ENCODE assay signal across 7 mouse cellular contexts in genomic region chr14:122534017-122534924, GRCm38 (mm10). TPM values are rescaled to one million over a fixed set of nuclear protein-coding genes. Genes with fewer than 3 reads are reported as not detected.
A peak's percentile ranks its signal among the peaks of the same experiment; 100 is the strongest.
DNase-seq lines count a peak whose midpoint lies in the region; ATAC-seq and TF ChIP-seq lines count a peak whose summit lies in the region.

Gene Pcca, plus strand, starts transcription at chr14:122534324.

- ATAC-seq in embryonic facial prominence, embryonic 12.5 days (ENCODE audit: insufficient number of reproducible peaks, insufficient read depth, low FRiP score, low TSS enrichment): peak; percentile 100
- ATAC-seq in limb, embryonic 12.5 days (ENCODE audit: insufficient number of reproducible peaks, insufficient read depth, low FRiP score, low TSS enrichment, low read depth): peak; percentile 99
- ATAC-seq in midbrain, embryonic 15.5 days (replicated peaks): peak; percentile 100

- H3K36me3 ChIP-seq in embryonic facial prominence, embryonic 12.5 days: no peaks in the 10 kb centered on the region
- H3K36me3 ChIP-seq in kidney, adult 2 months (ENCODE audit: control insufficient read depth, insufficient read depth, low read length): no peaks in the 10 kb centered on the region
- no peaks in the 10 kb centered on the region for H3K36me3 ChIP-seq in limb, embryonic 12.5 days
- no peaks in the 10 kb centered on the region for H3K36me3 ChIP-seq in midbrain, embryonic 15.5 days (replicated peaks)
- no peaks in the 10 kb centered on the region for H3K36me3 ChIP-seq in spleen, adult 2 months (ENCODE audit: control insufficient read depth, insufficient read depth, low read length)

- peak within 1 kb of the TSS; percentile 56 for H3K9ac ChIP-seq in embryonic facial prominence, embryonic 12.5 days
- peak within 1 kb of the TSS; percentile 70 for H3K9ac ChIP-seq in limb, embryonic 12.5 days (replicated peaks)
- H3K9ac ChIP-seq in midbrain, embryonic 15.5 days: peak within 1 kb of the TSS; percentile 74

- H3K4me3 ChIP-seq in embryonic facial prominence, embryonic 12.5 days: peak within 1 kb of the TSS; percentile 73
- H3K4me3 ChIP-seq in kidney, adult 2 months (ENCODE audit: insufficient read depth, low read depth, low read length): peak within 1 kb of the TSS; percentile 96
- peak within 1 kb of the TSS; percentile 68 for H3K4me3 ChIP-seq in limb, embryonic 12.5 days (replicated peaks)
- peak within 1 kb of the TSS; percentile 67 for H3K4me3 ChIP-seq in midbrain, embryonic 15.5 days
- H3K4me3 ChIP-seq in spleen, adult 2 months (ENCODE audit: extremely low read depth, insufficient read depth, insufficient read length): peak within 1 kb of the TSS; percentile 87

- no peak for TF ChIP-seq POLR2A in kidney, adult 2 months (IDR thresholded peaks at IDR 0.05; ENCODE audit: low read depth, low read length)
- TF ChIP-seq POLR2A in spleen, adult 2 months (IDR thresholded peaks at IDR 0.05; ENCODE audit: low read depth, low read length): no peak

- no peaks in the 10 kb centered on the region for H3K27me3 ChIP-seq in embryonic facial prominence, embryonic 12.5 days
- no peaks in the 10 kb centered on the region for H3K27me3 ChIP-seq in kidney, adult 2 months (replicated peaks; ENCODE audit: control insufficient read depth, insufficient read depth, low read length)
- H3K27me3 ChIP-seq in limb, embryonic 12.5 days: no peaks in the 10 kb centered on the region
- no peaks in the 10 kb centered on the region for H3K27me3 ChIP-seq in midbrain, embryonic 15.5 days (replicated peaks)
- H3K27me3 ChIP-seq in spleen, adult 2 months (ENCODE audit: control insufficient read depth, insufficient read depth, low read length): no peaks in the 10 kb centered on the region

- H3K4me1 ChIP-seq in embryonic facial prominence, embryonic 12.5 days: peaks cover 18% of the 10 kb centered on the region
- peaks cover 12% of the 10 kb centered on the region for H3K4me1 ChIP-seq in kidney, adult 2 months (ENCODE audit: control insufficient read depth, insufficient read depth, low read length)
- peaks cover 3% of the 10 kb centered on the region for H3K4me1 ChIP-seq in limb, embryonic 12.5 days (replicated peaks)
- peaks cover 12% of the 10 kb centered on the region for H3K4me1 ChIP-seq in midbrain, embryonic 15.5 days
- no peaks in the 10 kb centered on the region for H3K4me1 ChIP-seq in spleen, adult 2 months (ENCODE audit: control insufficient read depth, insufficient read depth, insufficient read length)

- H3K9me3 ChIP-seq in embryonic facial prominence, embryonic 12.5 days: no peaks in the 10 kb centered on the region
- no peaks in the 10 kb centered on the region for H3K9me3 ChIP-seq in limb, embryonic 12.5 days
- no peaks in the 10 kb centered on the region for H3K9me3 ChIP-seq in midbrain, embryonic 15.5 days

- peak within 1 kb of the TSS; percentile 63 for H3K27ac ChIP-seq in embryonic facial prominence, embryonic 12.5 days
- H3K27ac ChIP-seq in kidney, adult 2 months (ENCODE audit: insufficient read depth, low read depth, low read length): peak within 1 kb of the TSS; percentile 86
- H3K27ac ChIP-seq in limb, embryonic 12.5 days: peak within 1 kb of the TSS; percentile 53; the same call in 1 of the 2 replicates
- peak within 1 kb of the TSS; percentile 68 for H3K27ac ChIP-seq in midbrain, embryonic 15.5 days
- H3K27ac ChIP-seq in spleen, adult 2 months (ENCODE audit: insufficient read depth, low read length): peak within 1 kb of the TSS; percentile 15; the same call in 1 of the 2 replicates

- WGBS in embryonic facial prominence, embryonic 12.5 days: 1% methylated on average over 54 of the region's 54 CpGs
- 2% methylated on average over 54 of the region's 54 CpGs for WGBS in kidney, adult 2 months
- WGBS in limb, embryonic 12.5 days: 2% methylated on average over 54 of the region's 54 CpGs
- WGBS in midbrain, embryonic 15.5 days: 1% methylated on average over 54 of the region's 54 CpGs
- 3% methylated on average over 54 of the region's 54 CpGs for WGBS in spleen, adult 2 months

- DNase-seq in adrenal gland, postnatal 25 days: peak; percentile 95
- DNase-seq in heart, adult 18-20 months: peak; percentile 99
- peak; percentile 99 for DNase-seq in kidney, adult 2 months
- DNase-seq in spleen, adult 2 months (ENCODE audit: low read depth in 1 of 2, low spot score in 2 of 2): peak; percentile 72 to 95

- peak within 1 kb of the TSS; percentile 58 for H3K4me2 ChIP-seq in embryonic facial prominence, embryonic 12.5 days (replicated peaks)
- peak within 1 kb of the TSS; percentile 65 for H3K4me2 ChIP-seq in limb, embryonic 12.5 days
- H3K4me2 ChIP-seq in midbrain, embryonic 15.5 days: peak within 1 kb of the TSS; percentile 82

- TF ChIP-seq CTCF in kidney, adult 2 months (conservative IDR thresholded peaks at IDR 0.05; ENCODE audit: insufficient read depth, insufficient read length, low read depth, low read length): no peak
- no peak for TF ChIP-seq CTCF in spleen, adult 2 months (IDR thresholded peaks at IDR 0.05; ENCODE audit: extremely low read depth, insufficient read depth, insufficient read length, insufficient replicate concordance)

RNA-seq across cellular contexts. Expression of gene Pcca, which starts in this region (rescaled TPM):
- 133 and 175 TPM in 2 replicates for total RNA-seq in adrenal gland, postnatal 25 days (2021)
- 35.3 and 36.5 TPM in 2 replicates for polyA plus RNA-seq in embryonic facial prominence, embryonic 12.5 days (2016; fragmentation: Nextera tagmentation; extraction: Ambion mirVana)
- 100 to 1,000 TPM in 1 of 2 experiments, 10 to 100 TPM in 1; 98.8 to 103 TPM for total RNA-seq in heart, adult 18-20 months (2021)
- polyA plus RNA-seq in kidney, adult 2 months (2012; rRNA removed): 67.4 and 77.1 TPM in 2 replicates
- polyA plus RNA-seq in limb, embryonic 12.5 days (2016; fragmentation: Nextera tagmentation; extraction: Ambion mirVana): 34.5 and 37.7 TPM in 2 replicates
- 26.7 and 27.0 TPM in 2 replicates for polyA plus RNA-seq in midbrain, embryonic 15.5 days (2015; fragmentation: Nextera tagmentation; extraction: Ambion mirVana)
- 2.6 and 4.8 TPM in 2 replicates for polyA plus RNA-seq in spleen, adult 2 months (2012; rRNA removed)

Comparison
In these comparisons a context has a peak if more than half of its experiments do, and no peak if none do; other contexts are left out.
1. Peak in every context shown above with its lines: DNase-seq, ATAC-seq, H3K4me3 ChIP-seq and H3K27ac ChIP-seq.
2. H3K27ac ChIP-seq: peak in every context shown above with its lines; median percentile 86 in kidney, adult 2 months; 68 in midbrain, embryonic 15.5 days; 63 in embryonic facial prominence, embryonic 12.5 days; 53 in limb, embryonic 12.5 days; 15 in spleen, adult 2 months.